Mouse (Mus musculus) lung, postnatal 25 days (tissue): ENCODE measurements around the gene Rora.

ENCODE experiments used
- DNase-seq: peaks from one replicate; pipeline ENCODE4 v3.0.0; 2022; ENCODE audit warnings: low spot score

The Rora gene

DNA sequence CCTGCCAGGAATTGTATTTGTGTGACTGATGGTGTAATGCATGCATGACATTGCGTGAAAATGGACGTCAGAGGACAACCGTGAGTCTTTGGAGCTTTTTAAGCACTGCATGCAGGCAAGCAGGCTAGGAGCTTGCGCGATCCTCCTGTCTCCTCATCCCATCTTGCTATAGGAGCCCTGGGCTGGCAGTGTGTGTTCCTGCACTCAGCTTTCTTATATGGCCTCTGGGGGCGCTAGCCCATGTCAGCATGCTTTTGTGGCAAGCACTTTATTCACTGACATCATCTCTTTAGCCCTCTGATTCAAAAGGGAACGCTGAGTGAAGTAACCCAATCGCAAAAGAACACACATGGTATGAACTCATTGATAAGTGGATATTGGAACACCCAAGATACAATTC lies 105.7 kb downstream of the Rora start:
- no peak for DNase-seq

DNA sequence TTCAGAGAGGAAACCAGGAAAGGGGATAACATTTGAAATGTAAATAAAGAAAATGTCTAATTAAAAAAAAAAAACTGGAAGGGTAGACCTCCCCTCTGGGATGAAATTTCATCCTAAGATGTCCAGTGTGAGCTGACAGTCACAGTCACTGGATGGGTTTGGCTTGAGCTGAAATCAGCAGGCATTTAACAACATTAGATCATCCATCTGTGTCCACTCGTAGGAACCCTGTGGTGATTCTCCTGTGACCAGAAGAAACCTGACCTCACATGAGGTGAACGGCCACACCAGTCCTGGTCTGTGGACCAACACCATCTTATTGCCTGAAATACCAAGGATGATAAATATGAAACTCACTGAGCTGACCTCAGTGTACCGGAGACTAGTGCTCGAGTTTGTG lies 106.7 kb downstream of the Rora start:
- no peak for DNase-seq

DNA sequence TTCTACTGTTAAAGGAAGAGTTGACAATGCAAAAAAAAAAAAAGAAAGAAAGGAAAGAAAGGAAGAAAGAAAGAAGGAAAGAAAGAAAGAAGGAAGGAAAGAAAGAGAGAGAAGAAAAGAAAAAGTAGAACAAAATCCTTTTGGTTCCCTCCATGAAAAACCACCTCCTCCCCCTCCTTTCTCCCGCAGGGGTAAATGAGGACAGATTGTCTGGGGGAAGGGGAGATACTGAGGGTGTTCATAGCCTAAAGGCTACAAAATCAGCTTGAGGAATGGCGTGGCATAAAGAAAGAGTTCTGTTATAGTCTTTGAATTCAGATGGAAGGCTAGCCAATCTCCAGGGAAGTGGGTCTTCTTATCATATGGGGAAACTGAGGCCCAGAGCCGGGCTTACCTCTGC lies 107.3 kb downstream of the Rora start:
- no peak for DNase-seq

DNA sequence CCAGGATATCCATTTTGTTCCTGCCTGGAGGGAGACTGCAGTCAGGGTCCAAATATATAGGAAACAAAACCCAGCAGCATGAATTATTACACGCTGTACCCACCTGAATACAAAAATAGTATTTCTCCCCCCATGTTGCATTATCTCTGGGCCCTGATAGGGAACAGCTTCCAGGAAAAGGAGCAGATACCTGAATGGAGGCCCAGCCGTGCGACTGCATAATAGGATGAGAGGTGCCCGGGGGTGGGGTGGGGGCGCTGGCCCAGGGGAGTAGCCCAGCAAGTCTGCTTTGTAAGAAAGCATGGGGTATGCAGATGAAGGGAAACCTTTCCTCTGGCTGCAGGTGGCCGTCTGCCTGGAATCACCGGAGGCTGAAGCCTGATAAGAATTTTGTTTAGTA lies 108.1 kb downstream of the Rora start:
- no peak for DNase-seq

GRCm38 (mm10) chr9:68765595-68765994 lies 112.0 kb downstream of the Rora start:
- no peak for DNase-seq

DNA sequence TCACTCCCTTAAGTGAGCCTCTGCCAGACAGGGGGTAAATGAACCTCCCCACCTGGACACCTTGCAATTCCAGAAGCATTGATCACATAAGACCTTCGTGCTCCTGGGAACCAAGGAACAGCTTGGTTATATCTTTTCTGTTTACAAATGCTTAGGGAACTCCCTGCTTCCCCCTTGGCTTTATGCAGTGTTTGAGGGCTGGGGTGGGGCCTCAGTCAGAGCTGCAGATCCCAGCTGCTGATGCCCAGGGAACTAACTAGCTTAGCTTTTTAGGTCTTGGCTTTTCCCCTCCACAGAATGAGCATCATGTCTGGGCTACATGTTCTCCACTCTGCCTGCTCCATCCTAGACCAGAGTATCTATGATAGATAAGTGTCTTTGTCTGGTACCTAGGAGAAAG lies 116.1 kb downstream of the Rora start:
- no peak for DNase-seq

- no peak for DNase-seq
Observed at GRCm38 (mm10) chr9:68771383-68771782, 117.8 kb downstream of the Rora start.

DNA sequence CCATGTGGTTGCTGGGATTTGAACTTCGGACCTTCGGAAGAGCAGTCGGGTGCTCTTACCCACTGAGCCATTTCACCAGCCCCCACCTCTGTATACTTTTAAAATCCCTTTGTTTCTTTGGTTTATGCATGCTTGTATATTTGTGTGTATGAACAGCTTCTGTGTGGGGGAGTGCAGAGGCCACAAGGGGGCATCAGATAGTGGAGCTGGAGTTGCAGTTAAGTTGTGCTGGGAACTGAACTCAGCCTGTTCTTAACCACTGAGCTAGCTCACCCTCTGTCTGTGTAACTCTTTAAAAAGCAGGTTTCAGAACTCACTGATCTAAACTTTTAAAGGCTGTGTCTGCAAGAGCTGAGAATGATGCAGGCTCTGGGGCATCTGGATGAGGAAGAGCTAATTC lies 120.2 kb downstream of the Rora start:
- DNase-seq = no peak

GRCm38 (mm10) chr9:68782011-68782410 lies 128.4 kb downstream of the Rora start:
- DNase-seq = no peak

- no peak for DNase-seq
Observed at GRCm38 (mm10) chr9:68782604-68783003, 129.0 kb downstream of the Rora start.

DNA sequence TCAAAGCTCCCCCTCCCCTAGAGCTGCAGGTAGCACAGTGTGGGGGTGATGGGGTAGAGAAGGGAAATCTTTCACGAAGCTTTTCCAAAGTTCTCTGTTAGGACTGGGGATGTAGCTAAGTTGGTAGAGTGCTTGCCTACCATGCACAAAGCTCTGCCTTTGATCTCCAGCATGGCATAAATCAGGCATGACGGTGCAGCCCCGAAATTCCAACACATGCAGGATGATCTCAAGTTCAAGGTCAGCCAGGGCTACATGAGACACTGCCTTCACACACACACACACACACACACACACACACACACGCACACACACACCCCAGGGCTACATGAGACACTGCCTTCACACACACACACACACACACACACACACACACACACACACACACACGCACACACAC lies 129.7 kb downstream of the Rora start:
- no peak for DNase-seq

GRCm38 (mm10) chr9:68786614-68787293 lies 133.2 kb downstream of the Rora start:
- DNase-seq = peak; percentile 12

- no peak for DNase-seq
Observed at GRCm38 (mm10) chr9:68787665-68788064, 134.1 kb downstream of the Rora start.

- no peak for DNase-seq
Observed at GRCm38 (mm10) chr9:68790922-68791321, 137.3 kb downstream of the Rora start.

- no peak for DNase-seq
Observed at GRCm38 (mm10) chr9:68791982-68792540, 138.5 kb downstream of the Rora start.

- no peak for DNase-seq
Observed at GRCm38 (mm10) chr9:68795314-68795713, 141.7 kb downstream of the Rora start.

- no peak for DNase-seq
Observed at GRCm38 (mm10) chr9:68798221-68798620, 144.6 kb downstream of the Rora start.

- DNase-seq = no peak
Observed at GRCm38 (mm10) chr9:68799065-68799464, 145.5 kb downstream of the Rora start.

- no peak for DNase-seq
Observed at GRCm38 (mm10) chr9:68804229-68804628, 150.6 kb downstream of the Rora start.

DNA sequence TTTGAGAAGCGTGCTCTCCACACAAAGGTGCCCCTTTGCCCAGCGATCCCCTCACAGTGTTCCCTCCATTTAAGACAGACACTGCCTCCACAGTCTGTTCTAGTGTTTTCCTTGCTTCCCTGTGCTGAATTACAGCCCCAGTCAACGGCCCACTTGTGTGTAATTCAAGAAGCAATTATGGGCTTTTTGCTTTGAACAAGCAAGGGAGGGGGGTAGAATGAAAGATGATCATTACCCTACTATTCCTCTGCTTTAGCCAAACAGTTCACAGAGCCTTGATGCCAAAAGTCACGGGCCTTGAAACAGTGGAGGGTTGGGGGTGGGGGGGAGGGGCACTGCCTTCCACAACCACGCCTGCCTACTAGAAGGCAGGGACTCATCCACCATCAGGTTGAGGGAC lies 152.2 kb downstream of the Rora start:
- DNase-seq = no peak

DNA sequence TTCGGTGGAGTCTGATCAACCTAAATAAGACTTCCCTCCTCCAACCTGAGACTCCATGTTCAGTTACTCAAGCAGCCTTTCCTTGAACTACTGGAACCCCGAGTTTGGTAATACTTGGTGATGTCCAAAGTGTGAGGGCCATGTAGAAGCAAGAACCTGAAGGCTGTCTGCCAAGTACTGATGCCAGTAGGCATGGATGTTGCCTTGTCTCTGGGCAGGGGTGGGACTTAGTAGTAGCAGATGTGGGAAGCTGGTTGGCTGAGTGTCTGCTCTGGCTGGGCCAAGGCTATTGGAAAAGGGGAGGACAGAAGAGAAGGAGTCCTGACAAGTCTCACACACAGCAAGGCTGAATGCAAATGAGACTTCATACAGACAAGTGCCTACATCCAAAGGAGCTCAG lies 154.1 kb downstream of the Rora start:
- no peak for DNase-seq

DNA sequence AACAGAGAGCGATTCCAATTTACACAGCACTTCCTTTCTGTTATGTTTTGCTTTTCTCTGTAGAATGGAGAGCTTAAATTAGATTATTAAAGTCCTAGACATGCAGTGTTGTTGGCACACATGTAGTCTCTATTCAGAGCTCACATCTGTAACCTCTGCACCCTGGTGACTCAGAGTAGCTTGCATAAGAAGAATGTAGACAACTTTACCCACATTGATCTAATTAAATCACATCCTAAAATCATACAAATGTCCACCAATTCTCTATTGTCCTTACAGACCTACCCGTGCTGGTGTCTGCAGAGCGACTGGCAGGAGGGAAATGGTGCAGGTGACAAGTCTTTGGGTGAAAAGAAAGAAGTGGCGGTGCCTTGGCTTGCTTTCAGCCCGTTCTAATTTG lies 155.9 kb downstream of the Rora start:
- DNase-seq = no peak

GRCm38 (mm10) chr9:68814723-68815122 lies 161.1 kb downstream of the Rora start:
- no peak for DNase-seq

GRCm38 (mm10) chr9:68815877-68816276 lies 162.3 kb downstream of the Rora start:
- DNase-seq = no peak
